Mouse (Mus musculus) ES-Bruce4 (cell line): ENCODE measurements around the gene Stat5b.

ENCODE experiments used
- CTCF ChIP-seq: IDR thresholded peaks from one replicate; pipeline ENCODE4 v1.8.1; 2011; ENCODE audit warnings: low read depth, low read length
- EP300 ChIP-seq: IDR thresholded peaks from 2 replicates; pipeline ENCODE4 v1.6.1; 2011; ENCODE audit warnings: low read depth, low read length; ENCODE audit not compliant: insufficient read depth
- POLR2A ChIP-seq: IDR thresholded peaks from one replicate; pipeline ENCODE4 v1.8.1; 2011; ENCODE audit warnings: low read length; ENCODE audit not compliant: insufficient read depth

GRCm38 (mm10) chr11:100814498-100814897 is 36.0 kb downstream of the Stat5b start:
- TF ChIP-seq EP300 (no peak), POLR2A (no peak), CTCF (no peak)
